Mouse (Mus musculus): ENCODE results near the gene Tcirg1. TPM values are rescaled to one million over a fixed set of nuclear protein-coding genes. Genes with fewer than 3 reads are reported as not detected.

The Tcirg1 gene
- total RNA-seq, 2 experiments from 2014 or later = 14.9 to 20.1 TPM

DNA sequence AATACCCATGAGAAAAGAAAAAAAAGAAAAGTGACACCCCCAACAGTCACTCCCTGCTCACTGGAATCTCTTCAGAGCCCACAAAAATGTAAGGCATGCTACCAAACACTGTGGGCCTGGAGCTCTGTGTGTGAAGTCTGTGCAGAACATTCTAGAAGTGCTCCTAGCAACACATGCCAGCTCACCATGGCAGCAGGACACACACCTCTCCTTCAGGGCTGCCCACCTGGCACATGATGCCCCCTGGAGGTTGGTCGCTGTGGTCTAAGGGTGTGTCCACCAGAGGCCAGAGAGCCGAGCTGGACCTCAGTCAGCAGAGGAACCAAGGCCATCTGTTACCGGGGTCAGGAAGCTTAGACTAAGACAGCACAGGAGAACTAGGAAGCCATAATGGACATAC, 19.3 kb upstream of the Tcirg1 start:
- H3K4me3 ChIP-seq = no peak overlapping the region
- H3K27ac ChIP-seq = no peak overlapping the region
- intact Hi-C loops (cut with DNase I) = no loop called here
- DNase-seq (ENCODE audit: extremely low spot score in 1 of 2, low spot score in 2 of 2) = no peak
- no peak; the same call in 1 of the 2 replicates for TF ChIP-seq CTCF (IDR thresholded peaks at IDR 0.05)

DNA sequence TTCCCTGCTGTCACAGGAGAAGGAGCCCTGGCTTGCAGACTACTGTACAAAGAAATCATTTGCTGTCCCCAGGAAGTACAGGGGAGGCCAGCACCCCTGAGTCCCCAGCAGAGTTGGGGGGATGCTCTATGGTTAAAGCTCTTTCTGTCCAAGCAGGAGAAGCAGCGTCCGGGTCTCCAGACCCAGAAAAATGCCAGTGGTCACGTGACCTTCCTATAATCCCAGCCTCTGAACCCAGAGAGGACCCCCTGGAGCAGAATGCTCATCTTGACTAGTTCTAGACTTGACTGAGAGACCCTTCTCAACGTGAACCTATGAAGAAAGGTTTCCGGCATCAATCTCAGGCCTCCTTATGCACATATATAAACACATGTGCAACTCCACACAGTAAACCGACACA, 18.9 kb upstream of the Tcirg1 start:
- Histone ChIP-seq H3K4me3 (no peak overlapping the region), H3K27ac (no peak overlapping the region)
- no peak for DNase-seq (ENCODE audit: extremely low spot score in 1 of 2, low spot score in 2 of 2)
- TF ChIP-seq CTCF (IDR thresholded peaks at IDR 0.05) = no peak
- intact Hi-C loops (cut with DNase I) = no loop called here

DNA sequence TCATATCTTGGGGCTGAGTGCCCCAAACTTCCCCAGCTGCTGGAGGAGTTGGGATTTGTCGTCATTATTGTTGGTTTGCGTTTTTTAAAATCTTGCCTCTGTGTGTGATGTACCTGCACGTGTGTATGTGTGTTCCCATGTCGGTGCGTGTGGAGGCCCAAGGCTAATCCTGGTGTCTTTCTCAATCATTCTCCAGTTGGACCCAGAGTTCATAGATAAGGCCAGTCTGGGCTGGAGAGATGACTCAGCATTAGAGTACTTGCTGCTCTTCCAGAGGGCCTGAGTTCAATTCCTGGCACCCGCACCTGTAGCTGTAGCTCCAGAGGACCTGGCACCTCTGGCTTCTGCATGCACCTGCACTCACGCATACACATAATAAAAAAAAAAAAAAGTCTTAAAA, 17.9 kb upstream of the Tcirg1 start:
- TF ChIP-seq CTCF (IDR thresholded peaks at IDR 0.05) = no peak
- H3K27ac ChIP-seq = no peak overlapping the region
- intact Hi-C loops (cut with DNase I) = no loop called here
- H3K4me3 ChIP-seq = no peak overlapping the region
- no peak for DNase-seq (ENCODE audit: extremely low spot score in 1 of 2, low spot score in 2 of 2)

DNA sequence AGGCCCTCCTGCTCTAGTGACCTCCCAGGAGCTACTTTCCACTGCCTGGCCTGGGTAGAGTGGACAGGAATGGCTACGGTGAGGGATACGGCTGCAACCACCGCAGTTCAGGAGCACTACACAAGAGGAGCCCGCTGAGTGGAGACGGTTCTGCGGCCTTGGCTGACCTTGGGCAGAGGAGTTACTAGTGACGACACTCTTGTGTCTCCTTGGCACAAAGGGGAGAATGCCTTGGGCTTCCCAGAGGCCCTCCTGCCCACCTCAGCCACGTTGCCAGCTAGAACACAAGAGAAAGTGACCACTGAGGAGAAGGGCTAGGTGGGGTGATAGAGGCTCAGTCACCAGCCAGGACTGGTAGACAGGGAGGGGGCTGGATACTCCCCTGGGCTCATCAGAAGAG, 17.3 kb upstream of the Tcirg1 start:
- H3K27ac ChIP-seq = no peak overlapping the region
- no peak for DNase-seq (ENCODE audit: extremely low spot score in 1 of 2, low spot score in 2 of 2)
- intact Hi-C loops (cut with DNase I) = no loop called here
- no peak overlapping the region for H3K4me3 ChIP-seq
- no peak for TF ChIP-seq CTCF (IDR thresholded peaks at IDR 0.05)

DNA sequence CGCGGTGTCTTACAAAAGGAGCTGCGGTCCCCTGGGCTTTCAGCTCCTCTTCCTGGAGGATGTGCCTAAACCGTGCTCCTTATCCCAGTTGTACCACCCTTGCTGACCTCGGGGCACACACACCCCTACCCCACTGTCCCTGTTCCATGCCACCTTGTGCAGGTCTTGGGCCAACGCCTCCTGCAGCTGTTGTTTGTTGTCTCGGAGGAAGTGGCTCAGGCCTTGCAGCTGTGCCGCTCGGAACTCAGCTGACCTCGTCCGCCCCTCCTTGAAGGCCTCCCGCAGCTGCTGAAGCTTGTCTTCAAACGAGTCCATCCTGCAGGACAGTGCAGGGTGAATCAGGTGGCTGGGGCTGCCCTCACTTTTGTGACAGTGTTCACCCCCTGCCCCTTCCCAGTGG, 16.7 kb upstream of the Tcirg1 start:
- no peak for TF ChIP-seq CTCF (IDR thresholded peaks at IDR 0.05)
- Histone ChIP-seq H3K27ac (no peak overlapping the region), H3K4me3 (no peak overlapping the region)
- intact Hi-C loops (cut with DNase I) = no loop called here
- no peak for DNase-seq (ENCODE audit: extremely low spot score in 1 of 2, low spot score in 2 of 2)

DNA sequence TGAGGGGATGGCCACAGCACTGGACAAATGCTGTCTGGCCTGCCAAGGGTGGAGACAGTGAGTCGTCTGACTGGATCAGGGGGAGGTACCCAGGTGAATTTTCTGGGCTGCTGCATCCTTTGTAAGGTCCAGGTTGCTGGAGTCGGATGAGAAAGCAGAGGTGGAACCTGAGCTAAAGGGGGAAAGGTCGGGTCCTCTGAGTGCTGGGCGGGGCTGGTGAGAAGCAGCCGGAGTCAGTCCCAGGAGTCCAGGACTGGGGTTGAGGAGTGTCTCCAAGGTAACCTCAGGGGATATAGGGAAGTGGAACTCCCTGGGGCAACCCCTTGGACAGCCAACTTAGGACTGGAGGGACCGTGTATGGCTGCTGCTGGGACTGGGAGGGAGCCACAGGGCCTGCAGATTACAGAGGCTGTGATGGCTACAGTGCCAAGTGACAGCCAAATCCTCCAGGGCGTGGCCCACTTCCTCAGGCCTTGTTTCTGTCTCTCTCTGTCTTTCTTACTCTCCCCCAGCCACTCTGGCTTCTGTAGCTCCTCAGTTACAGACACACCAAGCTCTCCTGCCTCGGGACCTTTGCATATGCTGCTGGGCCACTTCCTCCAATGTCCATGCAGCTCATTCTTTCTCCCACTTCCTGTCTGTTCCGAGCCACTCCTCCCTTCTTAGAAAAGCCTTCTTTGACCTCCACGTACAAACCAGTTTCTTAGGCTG, 15.9 kb upstream of the Tcirg1 start:
- no peak for DNase-seq (ENCODE audit: extremely low spot score in 1 of 2, low spot score in 2 of 2)
- intact Hi-C loops (cut with DNase I) = no loop called here
- Histone ChIP-seq H3K4me3 (no peak overlapping the region), H3K27ac (no peak overlapping the region)
- no peak for TF ChIP-seq CTCF (IDR thresholded peaks at IDR 0.05)

DNA sequence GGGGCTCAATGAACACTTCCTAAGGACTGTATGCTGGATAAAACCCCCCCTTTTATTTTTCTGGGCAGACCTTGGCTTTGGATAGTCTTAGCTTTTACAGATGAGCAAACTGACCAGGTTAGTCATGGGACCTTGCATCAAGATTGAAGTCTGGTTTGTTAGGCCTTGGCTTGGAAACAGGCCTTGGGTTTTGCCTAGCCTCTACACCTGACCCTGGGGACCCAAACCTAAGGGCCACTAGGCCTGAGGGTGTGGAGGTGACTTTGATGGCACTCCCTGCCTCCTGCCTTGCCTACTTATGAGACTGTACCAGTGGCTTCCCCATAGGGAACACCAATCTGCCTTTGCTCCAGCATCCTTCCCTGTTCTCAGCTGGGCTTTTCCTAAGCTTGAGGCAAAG, 13.0 kb upstream of the Tcirg1 start:
- TF ChIP-seq CTCF (IDR thresholded peaks at IDR 0.05) = no peak
- Histone ChIP-seq H3K4me3 (no peak overlapping the region), H3K27ac (no peak overlapping the region)
- intact Hi-C loops (cut with DNase I) = no loop called here
- DNase-seq (ENCODE audit: extremely low spot score in 1 of 2, low spot score in 2 of 2) = no peak

DNA sequence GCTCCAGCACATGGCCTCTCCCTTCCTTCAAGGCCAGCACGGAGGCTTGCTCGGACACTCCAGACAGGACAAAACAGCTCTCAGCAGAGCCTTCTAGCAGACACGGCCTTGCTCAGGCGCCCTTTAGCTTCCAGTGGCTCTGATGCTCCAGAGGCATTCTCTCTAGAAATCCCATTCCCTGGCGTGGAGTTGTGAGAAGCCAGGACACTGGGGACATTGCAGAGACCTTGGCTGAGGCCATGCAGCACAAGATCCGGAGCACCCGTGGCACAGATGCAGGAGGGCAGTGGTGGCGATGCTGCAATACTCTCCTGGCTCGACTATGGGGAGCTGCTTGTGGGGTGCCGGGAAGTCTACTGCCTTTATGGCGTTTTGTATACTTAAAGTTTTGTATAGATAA, 9.8 kb upstream of the Tcirg1 start:
- intact Hi-C loops (cut with DNase I) = no loop called here
- TF ChIP-seq CTCF (IDR thresholded peaks at IDR 0.05) = no peak
- no peak for DNase-seq (ENCODE audit: extremely low spot score in 1 of 2, low spot score in 2 of 2)
- H3K27ac ChIP-seq = no peak overlapping the region
- H3K4me3 ChIP-seq = no peak overlapping the region

DNA sequence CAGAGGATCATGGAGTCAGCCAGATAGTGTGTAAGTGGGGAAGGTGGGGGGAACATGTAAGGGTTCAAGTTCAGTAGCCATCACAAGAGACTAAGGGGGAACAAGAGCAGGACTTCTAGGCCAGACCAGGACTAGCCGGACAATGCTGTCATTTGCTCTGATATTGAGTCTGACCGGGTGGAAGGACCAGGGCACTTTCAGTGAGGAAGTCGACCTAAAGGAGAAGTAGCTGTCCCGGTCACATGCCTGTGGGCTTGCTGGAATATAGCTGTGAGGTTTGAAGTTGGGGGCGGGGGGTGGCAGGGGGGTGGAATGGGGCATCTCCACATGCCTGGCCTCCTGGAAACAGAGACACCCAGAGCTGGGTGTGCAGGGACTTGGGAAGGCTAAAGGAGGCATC, 7.6 kb upstream of the Tcirg1 start:
- DNase-seq (ENCODE audit: extremely low spot score in 1 of 2, low spot score in 2 of 2) = no peak
- Histone ChIP-seq H3K4me3 (no peak overlapping the region), H3K27ac (no peak overlapping the region)
- TF ChIP-seq CTCF (IDR thresholded peaks at IDR 0.05) = no peak
- intact Hi-C loops (cut with DNase I) = no loop called here

DNA sequence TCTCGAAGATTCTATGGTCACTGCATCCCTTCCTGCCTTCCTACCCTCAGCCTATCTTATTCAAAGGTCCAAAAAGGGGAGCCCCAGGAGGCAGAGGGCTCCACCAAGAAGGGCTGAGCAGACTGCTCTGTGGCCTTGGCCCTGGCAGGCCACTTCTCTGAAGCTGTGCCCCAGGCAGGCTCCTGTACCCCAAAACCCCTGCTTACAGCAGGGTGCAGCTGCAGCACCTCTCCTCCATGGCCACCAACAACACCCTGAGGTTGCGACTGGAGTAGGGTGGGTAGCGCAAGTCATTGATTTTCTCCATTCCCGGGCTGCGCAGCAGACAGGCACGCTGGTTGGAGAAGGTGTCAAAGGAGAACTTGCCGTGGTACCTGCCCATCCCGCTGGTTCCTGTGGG, 6.8 kb upstream of the Tcirg1 start:
- peak overlapping the region; percentile 87 for H3K27ac ChIP-seq
- no peak for TF ChIP-seq CTCF (IDR thresholded peaks at IDR 0.05)
- intact Hi-C loops (cut with DNase I) = no loop called here
- DNase-seq (ENCODE audit: extremely low spot score in 1 of 2, low spot score in 2 of 2) = no peak
- H3K4me3 ChIP-seq = peak overlapping the region; percentile 96; the same call in 1 of the 2 replicates

DNA sequence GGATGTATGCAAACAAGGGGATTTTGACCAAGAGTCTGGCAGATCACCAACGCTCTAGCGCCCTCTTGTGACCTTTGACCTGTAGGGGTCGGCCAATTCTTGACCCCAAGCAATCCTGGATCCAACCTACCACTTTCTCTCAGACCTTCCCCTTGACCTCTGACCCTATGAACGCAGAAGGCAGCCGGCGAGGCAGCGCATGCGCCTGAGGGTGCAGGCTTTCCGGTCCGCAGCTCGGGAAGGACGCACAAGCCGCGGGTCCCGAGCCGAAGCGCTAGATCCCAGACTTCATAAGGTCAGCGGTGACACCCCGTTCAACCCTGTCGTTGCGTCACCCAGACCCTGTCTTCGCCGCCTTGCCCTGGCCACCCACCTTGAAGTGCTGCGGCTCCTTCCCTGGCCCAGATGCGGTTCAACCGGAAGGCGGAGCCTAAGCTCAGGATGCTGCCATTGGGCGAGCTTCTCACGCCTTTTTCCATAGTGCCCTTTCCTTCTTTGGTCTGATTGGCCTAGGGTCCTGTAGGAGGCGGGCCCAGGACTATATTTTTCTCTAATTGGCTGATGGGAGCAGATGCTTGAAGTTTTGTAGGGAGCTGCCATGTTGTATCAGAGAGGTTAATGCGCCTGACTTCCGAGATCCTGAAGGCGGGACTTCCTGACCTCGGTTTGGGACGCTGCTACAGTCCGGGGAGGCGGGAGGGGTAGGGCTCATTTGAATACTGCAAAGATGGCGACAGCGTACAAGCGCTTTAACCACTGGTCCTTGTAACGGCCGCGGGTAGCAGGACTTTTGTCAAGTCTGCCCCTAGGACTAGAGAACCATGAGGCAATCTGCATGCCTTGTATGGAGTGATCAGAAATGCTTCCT, 5.6 kb upstream of the Tcirg1 start, which contains the start of gene Ndufs8:
TSS of gene Ndufs8 (minus strand) at position 438 of the 868 bp plus-strand sequence.
- peak within 1 kb of the TSS; percentile 96 for H3K27ac ChIP-seq
- peak; percentile 83 to 91 for DNase-seq (ENCODE audit: extremely low spot score in 1 of 2, low spot score in 2 of 2)
- peak within 1 kb of the TSS; percentile 96 for H3K4me3 ChIP-seq
- intact Hi-C loops (cut with DNase I) = no loop called here
- no peak; the same call in 1 of the 2 replicates for TF ChIP-seq CTCF (IDR thresholded peaks at IDR 0.05)

DNA sequence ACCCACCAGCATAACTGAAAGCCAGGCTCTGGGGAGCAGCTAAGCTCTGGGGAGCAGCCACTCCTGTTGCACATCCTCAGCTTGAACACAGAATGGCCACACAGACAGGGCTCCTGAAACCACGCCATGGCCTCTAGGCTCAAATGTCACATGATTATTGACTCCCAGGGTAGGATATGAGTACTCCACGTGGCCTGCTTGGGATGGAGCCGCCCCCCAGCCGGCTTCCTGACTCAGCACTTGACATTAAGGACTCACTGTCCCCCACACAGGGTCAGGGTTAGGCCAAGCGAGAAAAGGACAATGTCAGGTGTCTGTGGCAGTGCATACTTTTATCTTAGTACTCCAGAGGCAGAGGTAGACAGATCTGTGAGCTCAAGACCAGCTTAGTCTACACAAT, 3.3 kb upstream of the Tcirg1 start:
- no peak overlapping the region for H3K27ac ChIP-seq
- no peak overlapping the region for H3K4me3 ChIP-seq
- no peak for DNase-seq (ENCODE audit: extremely low spot score in 1 of 2, low spot score in 2 of 2)
- no peak for TF ChIP-seq CTCF (IDR thresholded peaks at IDR 0.05)
- intact Hi-C loops (cut with DNase I) = no loop called here
